Mouse (Mus musculus) liver, embryonic 11.5 days (tissue): Measurements from ENCODE around the gene Golga5. TPM values are rescaled to one million over a fixed set of nuclear protein-coding genes. Genes with fewer than 3 reads are reported as not detected.

Experiments used
- ATAC-seq: fragments of 200-750 bp; cut with Nextera tagmentation; replicated peaks from 2 replicates; pipeline ENCODE4 v1.8.0; 2017; ENCODE audit warnings: moderate number of reproducible peaks, mild to moderate bottlenecking, moderate TSS enrichment, moderate library complexity; ENCODE audit not compliant: low FRiP score
- DNase-seq: peaks from one replicate; pipeline ENCODE4 v3.0.0-alpha.2; 2017; ENCODE audit warnings: low spot score
- H3K27ac ChIP-seq: fragments of 300-500 bp; sonication (generic); 2 replicates; pipeline ENCODE4 v1.5.1; 2014; ENCODE audit warnings: mild to moderate bottlenecking, low read depth, low read length, control low read depth
- H3K27me3 ChIP-seq: fragments of 300-500 bp; sonication (generic); replicated peaks from 2 replicates; pipeline ENCODE4 v1.6.1; 2014; ENCODE audit warnings: low read length, mixed read lengths; ENCODE audit not compliant: control insufficient read depth, insufficient read depth
- H3K36me3 ChIP-seq: fragments of 300-500 bp; sonication (generic); 2 replicates; pipeline ENCODE4 v1.6.1; 2014; ENCODE audit warnings: mild to moderate bottlenecking, low read length, moderate library complexity, mixed read lengths; ENCODE audit not compliant: control insufficient read depth, insufficient read depth
- H3K4me1 ChIP-seq: fragments of 300-500 bp; sonication (generic); replicated peaks from 2 replicates; pipeline ENCODE4 v1.6.1; 2014; ENCODE audit warnings: low read length, mixed read lengths; ENCODE audit not compliant: control insufficient read depth, insufficient read depth
- H3K4me2 ChIP-seq: fragments of 300-500 bp; sonication (generic); 2 replicates; pipeline ENCODE4 v1.6.1; 2014; ENCODE audit warnings: mild to moderate bottlenecking, control low read depth, moderate library complexity
- H3K4me3 ChIP-seq: fragments of 300-500 bp; sonication (generic); 2 replicates; pipeline ENCODE4 v1.5.1; 2014; ENCODE audit warnings: low read depth, low read length, control low read depth
- H3K9ac ChIP-seq: fragments of 300-500 bp; sonication (generic); 2 replicates; pipeline ENCODE4 v1.6.1; 2014; ENCODE audit warnings: low read depth, low read length, control low read depth
- H3K9me3 ChIP-seq: fragments of 300-500 bp; sonication (generic); 2 replicates; pipeline ENCODE4 v1.6.1; 2016; ENCODE audit warnings: low read length, inconsistent platforms, mixed read lengths; ENCODE audit not compliant: control insufficient read depth
- WGBS: fragments of 180-500 bp; shearing (Covaris S2); extraction: QIAGEN DNeasy Blood & Tissue Kit; methylation state at CpG from one replicate; pipeline ENCODE4 v1.1.7; 2014; 5-methylcytosine and 5-hydroxymethylcytosine counted together
- polyA plus RNA-seq: library from polyadenylated mRNA; unstranded; fragments of >200 nt; fragmentation: Nextera tagmentation; extraction: Ambion mirVana; gene quantifications from 2 replicates; pipeline ENCODE4 v1.2.1, GENCODE M21; 2014

Gene Golga5
- polyA plus RNA-seq, 1 experiment from 2014 or later, result 27.5 TPM

GRCm38 (mm10) chr12:102440551-102440950 lies 28.4 kb upstream of the Golga5 start:
- no peak overlapping the region for H3K4me2 ChIP-seq
- no peaks in the 10 kb centered on the region for H3K27me3 ChIP-seq
- ATAC-seq (no peak), DNase-seq (no peak)
- H3K27ac ChIP-seq, result no peak overlapping the region
- WGBS, result 61% methylated on average over 7 of the region's 7 CpGs
- H3K36me3 ChIP-seq, result no peaks in the 10 kb centered on the region
- no peak overlapping the region for H3K9ac ChIP-seq
- no peak overlapping the region for H3K4me3 ChIP-seq
- peaks cover 21% of the 10 kb centered on the region for H3K4me1 ChIP-seq
- H3K9me3 ChIP-seq, result no peaks in the 10 kb centered on the region

GRCm38 (mm10) chr12:102441141-102441540 lies 27.8 kb upstream of the Golga5 start:
- peaks cover 21% of the 10 kb centered on the region for H3K4me1 ChIP-seq
- no peak overlapping the region for H3K4me2 ChIP-seq
- no peaks in the 10 kb centered on the region for H3K36me3 ChIP-seq
- WGBS, result 85% methylated on average over 6 of the region's 6 CpGs
- no peak overlapping the region for H3K4me3 ChIP-seq
- H3K27me3 ChIP-seq, result no peaks in the 10 kb centered on the region
- H3K9ac ChIP-seq, result no peak overlapping the region
- H3K9me3 ChIP-seq, result no peaks in the 10 kb centered on the region
- H3K27ac ChIP-seq, result no peak overlapping the region
- DNase-seq (no peak), ATAC-seq (no peak)

GRCm38 (mm10) chr12:102442639-102443038 lies 26.3 kb upstream of the Golga5 start:
- no peak for DNase-seq
- H3K27ac ChIP-seq, result no peak overlapping the region
- H3K4me2 ChIP-seq, result no peak overlapping the region
- H3K9me3 ChIP-seq, result no peaks in the 10 kb centered on the region
- H3K36me3 ChIP-seq, result no peaks in the 10 kb centered on the region
- no peak overlapping the region for H3K4me3 ChIP-seq
- peaks cover 21% of the 10 kb centered on the region for H3K4me1 ChIP-seq
- no peak for ATAC-seq
- no peak overlapping the region for H3K9ac ChIP-seq
- WGBS, result 69% methylated on average over 15 of the region's 15 CpGs
- H3K27me3 ChIP-seq, result no peaks in the 10 kb centered on the region

- Histone ChIP-seq H3K4me3 (no peak overlapping the region), H3K4me2 (no peak overlapping the region), H3K27me3 (no peaks in the 10 kb centered on the region), H3K9me3 (no peaks in the 10 kb centered on the region), H3K4me1 (peaks cover 19% of the 10 kb centered on the region), H3K9ac (no peak overlapping the region), H3K27ac (no peak overlapping the region), H3K36me3 (no peaks in the 10 kb centered on the region)
- WGBS, result 37% methylated on average over 5 of the region's 5 CpGs
- ATAC-seq (no peak), DNase-seq (no peak)
Observed at GRCm38 (mm10) chr12:102443676-102444075, 25.3 kb upstream of the Golga5 start.

- H3K4me3 ChIP-seq, result no peak overlapping the region
- no peak overlapping the region for H3K9ac ChIP-seq
- no peak overlapping the region for H3K4me2 ChIP-seq
- WGBS, result 51% methylated on average over 4 of the region's 4 CpGs
- no peak overlapping the region for H3K27ac ChIP-seq
- H3K9me3 ChIP-seq, result no peaks in the 10 kb centered on the region
- H3K4me1 ChIP-seq, result peaks cover 7% of the 10 kb centered on the region; the same call in 1 of the 2 replicates
- H3K27me3 ChIP-seq, result no peaks in the 10 kb centered on the region
- H3K36me3 ChIP-seq, result no peaks in the 10 kb centered on the region
- ATAC-seq, result no peak
- DNase-seq, result no peak
Observed at GRCm38 (mm10) chr12:102445436-102445835, 23.5 kb upstream of the Golga5 start.

GRCm38 (mm10) chr12:102450437-102450836 lies 18.5 kb upstream of the Golga5 start:
- H3K36me3 ChIP-seq, result no peaks in the 10 kb centered on the region
- no peak overlapping the region for H3K9ac ChIP-seq
- no peaks in the 10 kb centered on the region for H3K9me3 ChIP-seq
- 63% methylated on average over 10 of the region's 10 CpGs for WGBS
- no peak for ATAC-seq
- no peaks in the 10 kb centered on the region for H3K27me3 ChIP-seq
- peaks cover 4% of the 10 kb centered on the region; the same call in 1 of the 2 replicates for H3K4me1 ChIP-seq
- DNase-seq, result no peak
- H3K4me3 ChIP-seq, result no peak overlapping the region
- H3K4me2 ChIP-seq, result no peak overlapping the region
- H3K27ac ChIP-seq, result peak overlapping the region; percentile 36; the same call in 1 of the 2 replicates

GRCm38 (mm10) chr12:102451126-102451851 lies 17.6 kb upstream of the Golga5 start:
- Histone ChIP-seq H3K4me1 (peaks cover 4% of the 10 kb centered on the region; the same call in 1 of the 2 replicates), H3K4me3 (no peak overlapping the region), H3K36me3 (no peaks in the 10 kb centered on the region), H3K27me3 (no peaks in the 10 kb centered on the region), H3K27ac (peak overlapping the region; percentile 36), H3K4me2 (no peak overlapping the region), H3K9ac (no peak overlapping the region), H3K9me3 (no peaks in the 10 kb centered on the region)
- no peak for ATAC-seq
- DNase-seq, result no peak
- 41% methylated on average over 8 of the region's 8 CpGs for WGBS

GRCm38 (mm10) chr12:102453581-102453980 lies 15.4 kb upstream of the Golga5 start:
- Histone ChIP-seq H3K27ac (no peak overlapping the region), H3K4me3 (no peak overlapping the region), H3K9me3 (no peaks in the 10 kb centered on the region), H3K36me3 (no peaks in the 10 kb centered on the region), H3K27me3 (no peaks in the 10 kb centered on the region), H3K4me1 (peaks cover 4% of the 10 kb centered on the region; the same call in 1 of the 2 replicates), H3K4me2 (no peak overlapping the region), H3K9ac (no peak overlapping the region)
- ATAC-seq (no peak), DNase-seq (no peak)
- WGBS, result 75% methylated on average over 6 of the region's 6 CpGs
